Mouse (Mus musculus): ENCODE data around the gene Aloxe3.

Gene Aloxe3

GRCm38 (mm10) chr11:69094697-69095429 lies 30.8 kb upstream of the Aloxe3 start, which contains the start of gene Per1:
TSS of gene Per1 (plus strand) at chr11:69095217.
- DNase-seq (ENCODE audit: low read depth, low spot score), result peak; percentile 100

GRCm38 (mm10) chr11:69095511-69096231 lies 30.0 kb upstream of the Aloxe3 start:
- peak; percentile 84 for DNase-seq (ENCODE audit: low read depth, low spot score)

- DNase-seq (ENCODE audit: low read depth, low spot score), result no peak
Measured at GRCm38 (mm10) chr11:69096360-69096986, 29.2 kb upstream of the Aloxe3 start.

DNA sequence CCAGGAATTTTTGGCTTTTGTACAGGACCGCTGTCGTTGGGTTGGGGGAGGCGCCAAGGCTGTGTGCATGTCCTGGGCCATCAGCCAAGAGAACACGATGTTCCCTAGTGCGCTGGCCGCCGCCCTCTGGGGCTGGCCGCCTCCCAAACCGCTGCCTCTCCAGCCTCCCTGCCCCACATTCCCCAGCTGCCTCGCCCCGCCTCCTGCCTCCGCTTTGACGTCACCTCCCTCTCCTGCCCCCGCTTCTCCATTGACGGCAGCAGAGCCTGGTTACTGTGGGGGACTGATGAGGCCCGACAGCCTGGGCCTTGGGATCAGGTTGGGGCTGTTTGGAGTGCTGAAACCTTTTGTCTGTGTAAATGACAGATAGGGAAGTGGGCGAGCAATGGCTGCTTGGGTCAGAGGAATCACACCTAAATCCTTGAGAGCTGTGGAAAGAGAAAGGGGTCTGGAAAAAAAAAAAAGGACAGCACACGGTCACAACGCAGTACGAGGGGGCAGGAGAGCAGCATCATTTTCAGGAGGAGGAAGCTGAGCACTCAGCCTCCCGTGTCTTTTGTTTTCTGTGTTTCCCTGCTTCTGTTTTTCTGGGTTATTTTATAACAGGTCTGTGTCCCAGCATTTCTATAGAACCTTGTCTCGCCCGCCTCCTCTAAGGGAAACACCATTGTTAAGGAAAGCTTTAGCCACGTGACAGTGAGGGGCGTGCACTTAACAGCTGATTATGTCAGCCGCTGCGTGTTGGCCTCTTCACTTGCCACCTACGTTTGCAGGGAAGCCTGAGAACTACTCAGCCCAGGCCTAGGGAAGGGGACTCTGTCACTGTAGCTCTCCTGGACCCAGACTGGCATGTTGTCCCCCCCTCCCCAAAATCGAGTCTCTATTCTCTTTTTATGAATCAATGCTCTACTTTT lies 28.5 kb upstream of the Aloxe3 start:
- peak; percentile 93 for DNase-seq (ENCODE audit: low read depth, low spot score)

DNA sequence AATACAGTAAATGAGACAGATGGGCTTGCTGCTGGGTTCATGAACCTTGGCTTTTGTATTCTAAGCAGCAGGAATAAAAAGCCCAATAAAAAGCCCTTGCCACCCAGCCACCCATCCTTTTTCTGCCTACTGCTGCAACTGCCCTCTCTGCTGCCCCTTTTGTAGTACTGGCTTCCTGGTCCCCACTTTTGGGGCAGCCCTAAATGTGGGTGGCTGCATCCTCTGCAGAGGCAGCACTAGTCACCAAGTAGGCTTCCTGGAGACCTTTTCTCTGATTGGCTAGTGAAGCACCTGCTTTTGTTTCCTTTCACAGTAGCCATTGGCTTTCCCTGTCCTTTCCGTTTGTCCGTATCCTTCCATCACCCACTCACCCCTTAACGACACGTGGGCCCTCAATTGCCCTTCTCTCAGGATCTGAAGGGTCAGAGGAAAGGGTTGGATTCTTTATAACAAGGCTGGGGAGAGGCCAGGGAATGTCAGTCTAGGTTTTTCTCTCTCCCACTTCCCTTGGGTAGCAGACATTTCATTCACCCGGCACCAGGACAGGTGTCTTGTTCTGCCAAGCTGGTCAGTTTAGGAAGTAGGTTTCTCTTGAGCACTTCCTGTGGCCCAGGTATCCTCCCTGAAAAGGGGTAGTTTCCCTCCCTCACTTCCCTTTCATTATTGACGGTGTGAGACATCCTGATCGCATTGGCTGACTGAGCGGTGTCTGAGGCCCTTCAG lies 27.5 kb upstream of the Aloxe3 start:
- peak; percentile 85 for DNase-seq (ENCODE audit: low read depth, low spot score)

- DNase-seq (ENCODE audit: low read depth, low spot score), result peak; percentile 97
Measured at GRCm38 (mm10) chr11:69098762-69099091, 27.0 kb upstream of the Aloxe3 start.

- no peak for DNase-seq (ENCODE audit: low read depth, low spot score)
Measured at GRCm38 (mm10) chr11:69099177-69099914, 26.4 kb upstream of the Aloxe3 start.

DNA sequence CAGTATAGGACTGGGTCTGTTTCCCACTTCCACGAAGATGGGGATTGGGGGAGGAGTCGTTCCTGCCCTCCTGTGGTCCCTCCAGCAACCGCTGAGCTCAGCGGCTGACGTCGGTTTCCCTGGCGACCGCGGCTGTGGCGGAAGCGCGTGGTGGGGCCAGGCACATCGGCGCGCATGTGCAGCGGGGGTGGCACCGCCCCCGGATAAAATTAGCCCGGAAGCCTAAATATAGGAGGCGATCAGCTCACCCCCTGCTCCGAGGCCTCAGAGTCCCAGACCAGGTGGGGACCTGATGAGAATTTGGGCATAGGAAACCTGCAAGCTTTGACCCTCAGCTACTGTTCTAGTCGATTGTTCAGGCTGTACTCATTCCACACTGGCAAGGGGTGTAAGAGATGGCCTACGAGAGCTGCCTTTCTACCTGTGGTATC lies 25.8 kb upstream of the Aloxe3 start:
- peak; percentile 96 for DNase-seq (ENCODE audit: low read depth, low spot score)

- peak; percentile 23 for DNase-seq (ENCODE audit: low read depth, low spot score)
Measured at GRCm38 (mm10) chr11:69100639-69101360, 24.9 kb upstream of the Aloxe3 start.

DNA sequence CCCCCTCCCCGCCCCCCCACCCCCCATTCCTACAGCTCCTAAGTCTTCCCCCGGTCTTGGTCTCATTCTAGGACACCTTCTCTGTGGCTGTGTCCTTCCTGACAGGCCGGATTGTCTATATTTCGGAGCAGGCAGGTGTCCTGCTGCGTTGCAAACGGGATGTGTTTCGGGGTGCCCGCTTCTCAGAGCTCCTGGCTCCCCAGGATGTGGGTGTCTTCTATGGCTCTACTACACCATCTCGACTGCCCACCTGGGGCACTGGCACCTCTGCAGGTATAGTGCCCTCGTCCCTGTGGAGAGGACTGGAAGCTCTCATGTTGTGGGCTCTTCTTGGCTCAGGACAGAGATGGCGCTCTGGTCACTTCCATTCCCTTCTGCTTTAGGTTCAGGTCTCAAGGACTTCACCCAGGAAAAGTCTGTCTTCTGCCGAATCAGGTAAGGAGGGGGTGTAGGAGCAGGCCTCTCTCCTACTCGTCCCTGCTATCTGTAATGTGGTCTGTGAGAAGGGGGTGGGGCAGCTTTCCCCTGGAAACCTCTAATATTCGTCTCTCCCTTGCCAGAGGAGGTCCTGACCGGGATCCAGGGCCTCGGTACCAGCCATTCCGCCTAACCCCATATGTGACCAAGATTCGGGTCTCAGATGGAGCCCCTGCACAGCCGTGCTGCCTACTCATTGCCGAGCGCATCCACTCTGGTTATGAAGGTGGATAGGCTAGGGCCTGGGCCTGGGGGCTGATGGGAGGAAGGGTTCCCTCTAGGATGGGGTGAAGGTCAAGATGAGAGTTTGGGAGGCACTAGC lies 23.9 kb upstream of the Aloxe3 start:
- DNase-seq (ENCODE audit: low read depth, low spot score), result peak; percentile 9

DNA sequence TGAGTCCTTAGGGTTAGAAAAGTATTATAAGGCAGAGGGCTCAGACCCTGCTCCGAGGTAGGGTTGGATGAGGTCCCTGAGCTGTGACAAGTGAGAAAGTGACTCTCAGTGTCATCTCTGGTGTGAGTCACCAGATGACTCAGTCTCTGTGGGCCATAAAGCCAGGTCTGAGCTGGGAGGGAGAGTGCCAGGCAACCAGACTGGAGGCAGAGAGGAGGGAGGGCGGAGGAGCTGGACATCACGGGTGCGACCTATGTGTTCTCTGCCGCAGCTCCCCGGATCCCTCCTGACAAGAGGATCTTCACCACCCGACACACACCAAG lies 23.3 kb upstream of the Aloxe3 start:
- DNase-seq (ENCODE audit: low read depth, low spot score), result peak; percentile 10

- DNase-seq (ENCODE audit: low read depth, low spot score), result no peak
Measured at GRCm38 (mm10) chr11:69103121-69103520, 22.6 kb upstream of the Aloxe3 start.

DNA sequence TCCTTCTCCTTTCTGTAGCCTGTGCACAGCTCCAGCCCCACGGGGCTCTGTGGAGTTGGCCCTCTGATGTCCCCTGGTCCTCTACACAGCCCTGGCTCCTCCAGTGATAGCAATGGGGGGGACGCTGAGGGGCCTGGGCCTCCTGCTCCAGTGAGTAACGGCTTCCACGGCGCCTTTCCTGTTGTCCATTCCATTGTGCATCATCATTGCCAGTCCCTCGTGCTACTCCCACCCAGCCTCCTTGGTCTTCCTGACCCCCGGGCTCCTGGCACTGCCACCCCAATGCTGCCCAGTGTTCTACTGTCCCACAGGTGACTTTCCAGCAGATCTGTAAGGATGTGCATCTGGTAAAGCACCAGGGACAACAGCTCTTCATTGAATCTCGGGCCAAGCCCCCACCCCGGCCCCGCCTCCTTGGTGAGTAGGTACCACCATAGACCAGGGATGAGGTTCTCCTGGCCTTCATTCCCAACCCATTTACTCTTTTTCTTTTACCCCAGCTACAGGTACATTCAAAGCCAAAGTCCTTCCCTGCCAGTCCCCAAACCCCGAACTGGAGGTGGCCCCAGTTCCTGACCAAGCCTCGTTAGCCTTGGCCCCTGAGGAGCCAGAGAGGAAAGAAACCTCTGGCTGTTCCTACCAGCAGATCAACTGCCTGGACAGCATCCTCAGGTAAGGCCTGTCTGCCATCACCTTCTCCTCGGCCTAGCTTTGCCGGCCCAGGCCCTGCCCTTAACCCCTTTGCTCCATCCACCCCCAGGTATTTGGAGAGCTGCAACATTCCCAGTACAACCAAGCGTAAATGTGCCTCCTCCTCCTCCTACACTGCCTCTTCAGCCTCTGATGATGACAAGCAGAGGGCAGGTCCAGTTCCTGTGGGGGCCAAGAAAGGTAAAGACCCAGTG lies 21.9 kb upstream of the Aloxe3 start:
- no peak for DNase-seq (ENCODE audit: low read depth, low spot score)

DNA sequence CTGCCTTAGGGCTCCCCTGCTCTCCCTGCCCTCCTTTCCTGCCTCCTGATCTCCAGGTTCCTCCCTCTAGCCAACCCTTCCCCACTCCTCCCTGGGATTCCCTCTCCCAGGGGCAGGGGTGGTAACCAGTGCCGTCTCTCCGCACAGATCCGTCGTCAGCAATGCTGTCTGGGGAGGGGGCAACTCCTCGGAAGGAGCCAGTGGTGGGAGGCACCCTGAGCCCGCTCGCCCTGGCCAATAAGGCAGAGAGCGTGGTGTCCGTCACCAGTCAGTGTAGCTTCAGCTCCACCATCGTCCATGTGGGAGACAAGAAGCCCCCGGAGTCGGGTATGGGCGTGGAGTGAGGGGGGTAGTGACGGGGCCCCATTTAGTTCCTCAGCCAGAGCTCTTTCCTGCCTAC lies 21.2 kb upstream of the Aloxe3 start:
- DNase-seq (ENCODE audit: low read depth, low spot score), result peak; percentile 8

GRCm38 (mm10) chr11:69105227-69105626 lies 20.5 kb upstream of the Aloxe3 start:
- DNase-seq (ENCODE audit: low read depth, low spot score), result no peak

GRCm38 (mm10) chr11:69105796-69106195 lies 19.9 kb upstream of the Aloxe3 start:
- DNase-seq (ENCODE audit: low read depth, low spot score), result no peak

- DNase-seq (ENCODE audit: low read depth, low spot score), result no peak
Measured at GRCm38 (mm10) chr11:69106299-69106698, 19.4 kb upstream of the Aloxe3 start.

DNA sequence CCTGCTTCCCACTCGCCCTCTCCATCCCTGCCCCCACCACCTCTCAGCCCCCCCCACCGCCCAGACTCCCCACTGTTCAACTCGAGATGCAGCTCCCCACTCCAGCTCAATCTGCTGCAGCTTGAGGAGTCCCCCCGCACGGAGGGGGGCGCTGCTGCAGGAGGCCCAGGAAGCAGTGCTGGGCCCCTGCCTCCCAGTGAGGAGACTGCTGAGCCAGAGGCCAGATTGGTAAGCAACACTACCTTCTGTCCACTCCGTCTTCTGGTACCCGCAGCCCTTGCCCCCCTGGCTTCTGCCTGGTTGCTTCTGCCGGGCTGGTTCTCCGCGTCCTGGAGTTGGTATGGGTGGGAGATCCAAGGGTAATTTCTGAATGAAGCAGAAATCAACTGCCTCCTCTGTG lies 18.9 kb upstream of the Aloxe3 start:
- peak; percentile 8 for DNase-seq (ENCODE audit: low read depth, low spot score)

Data from CD4-positive helper T cell, adult 2 months (primary cell).